15 mouse cellular contexts compared by ENCODE assay signal in the genomic region with DNA sequence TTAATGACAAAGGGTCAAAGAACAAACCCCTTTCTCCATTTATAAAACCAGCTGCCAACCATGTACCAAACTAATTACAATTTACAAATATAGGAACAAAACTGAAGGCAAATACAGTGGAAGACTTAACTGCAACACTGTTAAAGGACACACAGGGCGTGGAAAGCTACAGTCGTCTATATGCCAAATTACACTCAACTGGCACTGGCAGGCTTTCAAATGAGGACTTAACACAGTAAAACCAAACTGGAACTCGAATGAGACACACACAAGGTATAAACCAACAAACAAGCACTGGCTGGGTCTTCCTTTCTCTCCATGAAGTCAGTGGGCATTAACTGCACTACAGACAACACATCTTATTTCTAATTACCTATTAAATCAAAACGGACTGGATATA.
DNase-seq lines count a peak whose midpoint lies in the region; ATAC-seq and TF ChIP-seq lines count a peak whose summit lies in the region.
"Had no signal": no experiment of that assay in that cellular context is flagged by ENCODE, and none has a peak within 500 bp of the region (broad histone marks: within the 10 kb centered on the region; RNA-seq: fewer than 3 reads in every experiment).

No protein-coding gene starts in this region.

- DNase-seq in heart, adult 11 months = peak; percentile 18
- no peak for DNase-seq in heart, adult 8-10 months (ENCODE audit: low spot score)
- no peak for DNase-seq in left cerebral cortex, adult 2 months (ENCODE audit: extremely low spot score in 1 of 2, low spot score in 2 of 2)
- DNase-seq in left cerebral cortex, postnatal 14 days (ENCODE audit: low spot score in 2 of 2) = no peak
- DNase-seq: adrenal gland, adult 2 months; adrenal gland, postnatal 10 days; adrenal gland, postnatal 25 days; cerebellum, adult 11-12 months; cerebellum, adult 9-10 months; cerebellum, postnatal 10 days; forebrain, postnatal 0 days had no signal

- intact Hi-C loops in left cerebral cortex, adult 2 months (cut with DNase I) = no loop called here
- intact Hi-C loops in left cerebral cortex, postnatal 14 days (cut with DNase I) = no loop called here

- no peak overlapping the region for H3K4me3 ChIP-seq in left cerebral cortex, adult 2 months
- H3K4me3 ChIP-seq: embryonic facial prominence, embryonic 10.5 days; embryonic facial prominence, embryonic 12.5 days; forebrain, embryonic 15.5 days had no signal

- no peak for TF ChIP-seq CTCF in left cerebral cortex, adult 2 months (IDR thresholded peaks at IDR 0.05)

- no peak for ATAC-seq in monocyte, adult 5-6 weeks (replicated peaks; ENCODE audit: insufficient number of reproducible peaks, low FRiP score, low TSS enrichment, poor library complexity, severe bottlenecking)
- ATAC-seq: forebrain, embryonic 15.5 days; forebrain, postnatal 0 days had no signal

- H3K27ac ChIP-seq in left cerebral cortex, adult 2 months = peak overlapping the region; percentile 28; the same call in 1 of the 2 replicates
- H3K27ac ChIP-seq: embryonic facial prominence, embryonic 10.5 days; embryonic facial prominence, embryonic 12.5 days; forebrain, embryonic 15.5 days had no signal
